Mouse (Mus musculus) B cell, adult (primary cell): ENCODE results near the gene Olfr427. TPM values are rescaled to one million over a fixed set of nuclear protein-coding genes. Genes with fewer than 3 reads are reported as not detected.

Experiments
- total RNA-seq: library from RNA; stranded (reverse); gene quantifications from 4 replicates; pipeline ENCODE4 v1.2.4, GENCODE M21; 2023; ENCODE audit not compliant: inconsistent age

The Olfr427 gene
- total RNA-seq: not detected in 4 replicates

GRCm38 (mm10) chr1:174096591-174096990 is at the start of gene Olfr427:
Olfr427 (plus strand) TSS chr1:174096891.

GRCm38 (mm10) chr1:174048893-174049292 is 47.8 kb upstream of the Olfr427 start, which contains the start of gene Olfr432:
Olfr432 (plus strand) TSS chr1:174049205.

GRCm38 (mm10) chr1:174066305-174066704 is 30.4 kb upstream of the Olfr427 start, which contains the start of gene Olfr430:
Olfr430 (plus strand) TSS chr1:174066605.

GRCm38 (mm10) chr1:174084031-174084430 is 12.7 kb upstream of the Olfr427 start, which contains the start of gene Olfr429:
Olfr429 (plus strand) TSS chr1:174084331.

GRCm38 (mm10) chr1:174121062-174121461 is 24.4 kb downstream of the Olfr427 start, which contains the start of gene Olfr231:
Olfr231 (minus strand) TSS chr1:174121162.

GRCm38 (mm10) chr1:174131217-174131616 is 34.5 kb downstream of the Olfr427 start, which contains the start of gene Olfr424:
Olfr424 (plus strand) TSS chr1:174131517.

Other genes with a start within 250 kb of the Olfr427 start
- gene Ifi211, start 183.8 kb upstream of the Olfr427 start, total RNA-seq: 0.51 to 0.99 TPM in 2 of 4 replicates, not detected in the others
- gene Mndal, start 154.4 kb upstream of the Olfr427 start, total RNA-seq: 501 to 587 TPM (median 554 TPM) in 4 replicates
- gene Ifi203, start 154.2 kb upstream of the Olfr427 start, total RNA-seq: 256 to 308 TPM (median 264 TPM) in 4 replicates
- not detected in 4 replicates for gene Ifi202b, start 114.1 kb upstream of the Olfr427 start, total RNA-seq
- gene Ifi205, start 65.1 kb upstream of the Olfr427 start, total RNA-seq: 5.7 to 11.8 TPM (median 6.6 TPM) in 4 replicates
- 0.18 to 0.35 TPM (median 0.28 TPM) in 4 replicates for gene Olfr433, start 56.2 kb upstream of the Olfr427 start, total RNA-seq
- gene Olfr432, start 47.7 kb upstream of the Olfr427 start, total RNA-seq: not detected in 4 replicates
- not detected in 4 replicates for gene Olfr430, start 30.3 kb upstream of the Olfr427 start, total RNA-seq
- not detected in 4 replicates for gene Olfr429, start 12.6 kb upstream of the Olfr427 start, total RNA-seq
- not detected in 4 replicates for gene Olfr231, start 24.3 kb downstream of the Olfr427 start, total RNA-seq
- not detected in 4 replicates for gene Olfr424, start 34.6 kb downstream of the Olfr427 start, total RNA-seq
- not detected in 4 replicates for gene Olfr420, start 58.7 kb downstream of the Olfr427 start, total RNA-seq
- 0.16 TPM in 1 of 4 replicates, not detected in the others for gene Spta1, start 75.9 kb downstream of the Olfr427 start, total RNA-seq
- gene Olfr419, start 155.2 kb downstream of the Olfr427 start, total RNA-seq: not detected in 4 replicates
- not detected in 4 replicates for gene Mptx1, start 233.6 kb downstream of the Olfr427 start, total RNA-seq